Mouse (Mus musculus) stomach, postnatal 0 days (tissue): ENCODE data around the gene Macrod1.

ENCODE experiments used
- CTCF ChIP-seq: IDR thresholded peaks from 2 replicates; pipeline ENCODE4 v1.5.1; 2016; ENCODE audit warnings: antibody characterized with exemption, low read depth, mild to moderate bottlenecking, moderate library complexity
- EP300 ChIP-seq: optimal IDR thresholded peaks from 2 replicates; pipeline ENCODE3; 2016; ENCODE audit warnings: antibody characterized with exemption

DNA sequence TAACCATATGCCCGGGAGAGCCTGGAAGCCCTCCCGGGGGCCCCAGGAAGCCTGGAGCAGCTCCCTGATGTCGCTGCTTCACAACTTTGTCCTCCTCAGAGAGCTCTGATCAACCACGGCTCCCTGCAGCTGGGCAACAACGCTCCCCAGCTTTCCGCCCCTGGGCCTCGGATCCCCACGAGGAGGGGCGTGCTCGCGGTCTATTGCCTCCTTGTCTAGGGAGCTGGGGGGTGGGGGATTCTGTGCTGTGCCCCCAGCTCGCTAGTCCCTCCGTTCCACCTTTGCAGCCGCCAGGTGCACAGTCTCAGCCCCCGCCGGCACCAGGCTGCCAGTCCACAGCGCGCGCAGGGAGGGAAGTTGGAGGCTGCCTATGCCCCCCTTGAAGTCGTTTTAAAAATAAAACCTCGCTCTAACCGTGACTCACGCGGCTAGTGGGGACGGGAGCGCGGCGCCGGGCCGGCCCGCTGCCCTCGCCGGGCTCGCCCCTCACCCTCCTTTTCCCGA is 108.3 kb downstream of the Macrod1 start:
- TF ChIP-seq CTCF (no peak), EP300 (no peak)
